Mouse (Mus musculus): ENCODE results near the gene Atp8b4. TPM values are rescaled to one million over a fixed set of nuclear protein-coding genes. Genes with fewer than 3 reads are reported as not detected.
"Not testable (repeated sequence)": the region's sequence is repeated elsewhere in the genome, so short reads cannot be mapped to it uniquely, and the experiment has no call there.

The Atp8b4 gene
- polyA plus RNA-seq (2012; ENCODE audit: insufficient read depth, insufficient read length, missing spikeins): 30.5 and 31.7 TPM in 2 replicates

DNA sequence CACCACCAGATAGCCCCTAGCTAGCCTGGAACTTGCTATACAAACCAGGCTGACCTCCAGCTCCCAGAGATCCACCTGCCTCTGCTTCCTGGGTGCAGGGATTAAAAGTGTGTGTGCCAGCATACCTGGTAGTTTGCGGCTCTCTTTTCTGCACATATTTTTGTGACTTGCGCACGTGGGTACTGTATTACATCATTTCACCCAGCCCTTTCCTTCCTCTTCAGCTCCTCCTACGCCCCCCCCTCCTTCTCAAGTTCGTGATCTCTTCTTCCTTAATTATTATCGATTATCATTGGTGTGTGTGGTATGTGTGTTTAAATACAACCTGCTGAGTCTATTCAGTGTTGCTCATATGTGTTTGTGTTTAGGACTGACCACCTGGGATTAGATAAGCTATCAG lies at the start of gene Atp8b4:
TSS of gene Atp8b4 (minus strand) at position 154 of the 400 bp plus-strand sequence.
- no peak for TF ChIP-seq CTCF (IDR thresholded peaks at IDR 0.05; ENCODE audit: low read depth, low read length)
- peak within 1 kb of the TSS; percentile 73 for H3K27ac ChIP-seq (ENCODE audit: insufficient read depth, low read depth, low read length)
- peaks cover 50% of the 10 kb centered on the region for H3K4me1 ChIP-seq (ENCODE audit: control insufficient read depth, insufficient read depth, low read length)
- H3K4me3 ChIP-seq (ENCODE audit: insufficient read depth, low read length): peak within 1 kb of the TSS; percentile 75

DNA sequence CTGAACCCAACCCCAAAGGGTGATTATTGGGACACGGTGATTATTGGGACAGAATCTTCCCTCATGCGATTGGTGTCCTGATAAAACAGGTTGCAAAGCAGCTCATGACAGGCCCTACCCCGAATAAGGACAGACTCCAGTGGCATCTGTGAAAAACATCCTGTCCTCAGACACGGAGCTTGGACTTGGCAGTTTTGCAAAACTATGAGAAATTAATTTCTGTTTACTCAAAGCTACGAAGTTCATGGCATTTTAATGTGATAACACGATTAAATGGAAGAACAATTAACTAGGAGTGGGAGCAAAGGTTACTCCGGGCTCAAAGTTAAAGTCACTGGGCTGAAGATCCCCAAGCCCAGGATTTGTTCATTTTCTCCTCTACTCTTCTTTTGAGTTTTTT lies 49.2 kb upstream of the Atp8b4 start:
- H3K27ac ChIP-seq (ENCODE audit: insufficient read depth, low read depth, low read length): no peak overlapping the region
- no peak overlapping the region for H3K4me3 ChIP-seq (ENCODE audit: insufficient read depth, low read length)
- peaks cover 14% of the 10 kb centered on the region for H3K4me1 ChIP-seq (ENCODE audit: control insufficient read depth, insufficient read depth, low read length)
- TF ChIP-seq CTCF (IDR thresholded peaks at IDR 0.05; ENCODE audit: low read depth, low read length) (no peak), POLR2A (IDR thresholded peaks at IDR 0.05; ENCODE audit: borderline replicate concordance, low read depth, low read length) (no peak)

DNA sequence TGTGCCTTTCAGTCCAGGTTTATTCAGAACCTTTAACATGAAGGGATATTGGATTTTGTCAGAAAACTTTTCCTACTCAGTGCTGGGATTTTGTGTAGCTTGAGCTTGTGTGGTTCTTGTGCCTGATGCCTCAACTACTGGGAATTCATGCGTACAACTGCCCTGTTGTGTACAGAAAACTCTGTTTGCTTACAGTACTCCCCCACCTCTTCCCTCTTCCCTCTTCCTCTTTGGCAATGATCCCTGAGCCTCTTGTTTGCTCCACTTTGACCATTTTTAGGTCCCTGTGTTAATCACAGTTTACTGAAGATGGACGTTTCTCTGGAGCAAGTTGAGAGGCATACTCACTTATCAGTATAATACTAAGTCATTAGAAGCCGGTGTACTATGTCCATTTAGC lies 45.9 kb upstream of the Atp8b4 start:
- Histone ChIP-seq H3K27ac (ENCODE audit: insufficient read depth, low read depth, low read length) (no peak overlapping the region), H3K4me1 (ENCODE audit: control insufficient read depth, insufficient read depth, low read length) (peaks cover 7% of the 10 kb centered on the region), H3K4me3 (ENCODE audit: insufficient read depth, low read length) (no peak overlapping the region)
- TF ChIP-seq CTCF (IDR thresholded peaks at IDR 0.05; ENCODE audit: low read depth, low read length): no peak
- no peak for TF ChIP-seq POLR2A (IDR thresholded peaks at IDR 0.05; ENCODE audit: borderline replicate concordance, low read depth, low read length)

DNA sequence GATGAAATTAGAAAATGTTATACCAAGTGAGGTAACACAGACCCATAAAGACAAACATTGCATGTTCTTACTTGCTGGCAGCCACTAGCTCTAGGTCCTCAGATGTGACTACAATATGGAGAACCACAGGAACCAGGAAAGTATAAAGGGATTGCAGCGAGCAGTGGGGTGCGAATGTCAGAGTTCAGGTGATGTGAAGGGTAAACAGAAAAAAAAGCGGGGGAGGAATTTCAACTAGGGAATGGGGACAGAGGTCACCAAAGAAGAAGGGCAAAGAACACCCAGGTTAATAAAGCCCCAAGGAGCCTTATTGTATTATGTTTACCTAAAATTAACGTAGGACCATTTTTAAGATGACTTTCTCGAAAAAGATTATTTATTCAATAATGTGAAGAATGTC lies 44.8 kb upstream of the Atp8b4 start:
- TF ChIP-seq POLR2A (IDR thresholded peaks at IDR 0.05; ENCODE audit: borderline replicate concordance, low read depth, low read length): no peak
- no peak for TF ChIP-seq CTCF (IDR thresholded peaks at IDR 0.05; ENCODE audit: low read depth, low read length)
- H3K4me3 ChIP-seq (ENCODE audit: insufficient read depth, low read length): no peak overlapping the region
- H3K4me1 ChIP-seq (ENCODE audit: control insufficient read depth, insufficient read depth, low read length): no peaks in the 10 kb centered on the region
- H3K27ac ChIP-seq (ENCODE audit: insufficient read depth, low read depth, low read length): no peak overlapping the region

DNA sequence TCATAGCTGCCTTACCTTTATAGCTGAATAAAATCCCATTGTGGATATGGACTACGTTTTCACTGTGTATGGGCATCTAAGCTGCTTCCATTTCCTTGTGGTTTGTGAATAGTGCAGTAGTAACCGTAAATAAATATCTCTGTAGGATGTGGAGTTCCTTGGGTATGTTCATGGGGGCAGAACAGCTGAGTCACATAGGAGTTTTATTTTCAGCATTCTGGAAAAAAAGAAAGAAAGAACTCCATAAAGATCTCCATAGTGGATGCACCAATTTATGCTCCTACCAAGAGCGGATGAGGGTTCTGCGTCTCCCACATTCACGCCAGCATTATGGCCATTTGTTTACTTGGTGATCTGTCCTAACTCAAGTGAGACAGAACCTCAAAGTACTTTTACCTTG lies 41.7 kb upstream of the Atp8b4 start:
- H3K4me1 ChIP-seq (ENCODE audit: control insufficient read depth, insufficient read depth, low read length): no peaks in the 10 kb centered on the region
- TF ChIP-seq CTCF (IDR thresholded peaks at IDR 0.05; ENCODE audit: low read depth, low read length) (no peak), POLR2A (IDR thresholded peaks at IDR 0.05; ENCODE audit: borderline replicate concordance, low read depth, low read length) (no peak)
- H3K27ac ChIP-seq (ENCODE audit: insufficient read depth, low read depth, low read length): no peak overlapping the region
- no peak overlapping the region for H3K4me3 ChIP-seq (ENCODE audit: insufficient read depth, low read length)

DNA sequence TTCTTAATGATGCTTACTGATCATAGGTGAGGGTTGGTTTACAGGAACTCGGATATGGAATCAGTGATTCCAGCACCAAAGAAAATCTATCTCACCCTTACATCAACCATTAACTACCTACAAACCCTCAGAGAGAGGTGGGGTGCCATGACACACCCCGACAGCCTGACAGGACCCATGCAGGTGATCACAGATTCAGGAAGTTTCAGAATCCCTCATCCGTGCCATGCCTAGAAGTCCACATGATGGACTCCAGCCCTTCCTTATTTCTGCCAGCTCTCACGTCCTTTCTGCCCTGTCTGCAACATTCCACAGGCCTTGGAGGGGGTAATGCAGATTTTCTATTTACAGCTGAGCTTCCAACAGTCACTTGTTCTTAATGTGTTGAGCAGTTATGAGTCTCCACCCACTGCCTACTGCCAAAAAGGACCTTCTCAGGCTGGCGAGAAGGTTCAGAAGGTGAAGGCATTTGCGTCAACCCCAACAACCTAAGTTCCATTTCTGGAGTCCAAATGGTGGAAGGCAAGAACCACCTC lies 40.0 kb upstream of the Atp8b4 start:
- Histone ChIP-seq H3K4me1 (ENCODE audit: control insufficient read depth, insufficient read depth, low read length) (no peaks in the 10 kb centered on the region), H3K27ac (ENCODE audit: insufficient read depth, low read depth, low read length) (no peak overlapping the region), H3K4me3 (ENCODE audit: insufficient read depth, low read length) (no peak overlapping the region)
- TF ChIP-seq CTCF (IDR thresholded peaks at IDR 0.05; ENCODE audit: low read depth, low read length): no peak

DNA sequence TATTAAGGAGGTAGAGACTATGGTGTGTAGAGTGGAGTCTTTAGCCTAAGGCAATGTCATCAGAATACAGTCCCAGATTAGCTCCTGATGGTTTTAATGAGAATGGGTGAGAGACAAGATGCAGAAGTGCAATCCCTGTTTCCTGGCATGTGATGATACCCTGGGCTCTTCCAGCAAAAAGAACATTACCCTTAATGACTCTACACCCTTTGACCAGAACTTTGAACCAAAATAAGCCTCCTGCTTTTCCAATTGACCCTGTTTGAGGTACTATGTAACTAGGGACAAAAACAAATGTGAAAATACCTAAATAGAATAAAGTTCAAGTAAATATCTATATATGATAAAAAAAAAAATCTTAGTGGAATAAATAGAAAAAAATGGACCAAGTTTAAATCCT lies 37.2 kb upstream of the Atp8b4 start:
- Histone ChIP-seq H3K4me3 (ENCODE audit: insufficient read depth, low read length) (no peak overlapping the region), H3K4me1 (ENCODE audit: control insufficient read depth, insufficient read depth, low read length) (no peaks in the 10 kb centered on the region), H3K27ac (ENCODE audit: insufficient read depth, low read depth, low read length) (no peak overlapping the region)
- TF ChIP-seq POLR2A (IDR thresholded peaks at IDR 0.05; ENCODE audit: borderline replicate concordance, low read depth, low read length) (no peak), CTCF (IDR thresholded peaks at IDR 0.05; ENCODE audit: low read depth, low read length) (no peak)

DNA sequence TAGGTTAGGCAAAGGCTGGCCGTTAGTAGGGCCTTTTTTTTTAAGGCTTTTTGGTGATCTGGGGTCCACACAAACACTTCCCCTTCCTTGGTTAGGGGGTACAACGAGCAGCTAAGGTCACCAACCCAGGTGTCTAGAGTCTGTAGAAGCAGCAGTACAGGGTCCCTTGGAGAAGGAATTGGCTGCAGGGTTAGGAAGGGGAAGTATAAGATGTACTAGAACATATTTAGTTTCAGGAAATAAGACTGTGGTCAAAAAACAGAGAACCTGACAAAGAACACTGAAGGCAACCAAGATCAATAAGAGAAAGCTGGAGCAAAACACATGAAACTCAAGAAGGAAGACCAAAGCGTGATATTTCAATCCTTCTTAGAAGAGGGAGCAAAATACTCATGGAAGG lies 30.1 kb upstream of the Atp8b4 start:
- Histone ChIP-seq H3K4me3 (ENCODE audit: insufficient read depth, low read length) (no peak overlapping the region), H3K27ac (ENCODE audit: insufficient read depth, low read depth, low read length) (no peak overlapping the region), H3K4me1 (ENCODE audit: control insufficient read depth, insufficient read depth, low read length) (peaks cover 7% of the 10 kb centered on the region)
- no peak for TF ChIP-seq CTCF (IDR thresholded peaks at IDR 0.05; ENCODE audit: low read depth, low read length)
- TF ChIP-seq POLR2A (IDR thresholded peaks at IDR 0.05; ENCODE audit: borderline replicate concordance, low read depth, low read length): no peak

DNA sequence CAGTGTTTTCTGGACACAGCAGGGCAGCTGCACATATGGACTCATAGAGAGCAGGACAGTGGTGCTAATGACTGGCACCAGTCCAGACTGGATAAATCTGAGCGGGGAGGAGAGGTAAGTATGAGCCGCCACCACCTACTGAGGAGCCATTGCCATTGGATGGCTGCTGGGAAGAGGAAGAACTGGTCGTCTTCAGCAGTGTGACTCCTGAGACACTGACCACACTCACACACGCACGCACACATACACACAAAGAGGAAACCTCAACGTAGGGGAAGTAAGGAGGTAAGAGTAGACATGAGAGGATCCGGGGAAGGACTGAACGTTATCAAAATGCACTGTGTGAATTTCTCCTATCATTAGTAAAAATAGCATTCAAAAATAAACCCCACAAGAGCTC lies 27.0 kb upstream of the Atp8b4 start:
- Histone ChIP-seq H3K27ac (ENCODE audit: insufficient read depth, low read depth, low read length) (no peak overlapping the region), H3K4me3 (ENCODE audit: insufficient read depth, low read length) (no peak overlapping the region), H3K4me1 (ENCODE audit: control insufficient read depth, insufficient read depth, low read length) (peaks cover 7% of the 10 kb centered on the region)
- TF ChIP-seq CTCF (IDR thresholded peaks at IDR 0.05; ENCODE audit: low read depth, low read length) (no peak), POLR2A (IDR thresholded peaks at IDR 0.05; ENCODE audit: borderline replicate concordance, low read depth, low read length) (no peak)

DNA sequence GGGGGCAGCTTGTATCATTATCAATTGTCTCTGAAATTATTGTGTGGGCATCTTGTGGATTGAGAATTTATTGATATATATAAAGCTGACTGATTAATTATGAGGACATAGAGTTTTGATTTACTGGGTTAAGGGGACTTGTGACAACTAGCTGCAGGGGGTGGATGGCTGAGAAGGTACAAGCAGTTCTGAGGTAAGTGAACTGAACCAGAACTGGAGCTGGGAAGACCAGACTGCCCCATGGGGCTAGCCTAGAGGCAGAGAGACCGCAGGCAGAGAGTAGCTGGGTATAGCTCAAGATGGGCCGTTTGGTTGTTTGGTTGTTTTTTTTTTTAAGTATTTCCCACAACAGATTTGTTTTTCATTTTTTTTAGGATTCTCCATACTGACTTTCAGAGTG lies 23.8 kb upstream of the Atp8b4 start:
- no peak overlapping the region for H3K27ac ChIP-seq (ENCODE audit: insufficient read depth, low read depth, low read length)
- no peak overlapping the region for H3K4me3 ChIP-seq (ENCODE audit: insufficient read depth, low read length)
- TF ChIP-seq POLR2A (IDR thresholded peaks at IDR 0.05; ENCODE audit: borderline replicate concordance, low read depth, low read length): no peak
- H3K4me1 ChIP-seq (ENCODE audit: control insufficient read depth, insufficient read depth, low read length): peaks cover 8% of the 10 kb centered on the region

DNA sequence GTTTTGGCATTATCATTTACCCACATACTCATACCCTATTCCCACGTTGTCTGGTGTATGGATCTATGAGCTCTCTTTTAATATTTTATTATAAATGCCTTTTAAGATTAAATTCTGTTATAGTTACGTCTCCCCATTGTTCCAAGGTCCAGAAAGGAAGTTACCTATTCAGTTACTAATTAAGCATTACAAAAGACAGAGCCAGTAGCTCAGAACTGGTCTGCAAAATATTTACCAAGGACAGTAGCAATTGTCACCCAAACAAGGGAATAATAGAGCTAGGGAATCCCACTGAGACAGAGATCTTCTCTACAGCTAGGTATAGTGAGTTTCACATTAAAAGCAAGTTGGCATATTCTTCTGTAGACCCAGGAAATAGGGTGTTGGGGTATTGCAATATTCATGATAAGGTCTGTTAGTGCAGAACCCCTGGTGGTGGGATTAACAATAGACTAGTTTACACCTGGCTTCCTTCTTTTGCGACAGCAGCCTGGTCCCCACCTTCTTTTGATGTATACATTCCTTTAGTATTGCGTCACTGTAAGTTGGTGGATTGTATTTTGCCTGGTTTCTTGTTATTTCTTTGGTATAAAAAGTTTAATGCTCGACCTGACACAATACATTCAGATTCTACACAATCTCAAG lies 22.7 kb upstream of the Atp8b4 start:
- H3K4me1 ChIP-seq (ENCODE audit: control insufficient read depth, insufficient read depth, low read length); H3K4me3 ChIP-seq (ENCODE audit: insufficient read depth, low read length); H3K27ac ChIP-seq (ENCODE audit: insufficient read depth, low read depth, low read length): not testable (repeated sequence)

Measured in bone marrow macrophage, adult 2 months (primary cell).